Mouse (Mus musculus) embryonic fibroblast, embryonic 13.5 days (primary cell): ENCODE results near the gene Gm20388.

Experiments used
- CTCF ChIP-seq: IDR thresholded peaks from 2 replicates; pipeline ENCODE4 v1.5.1; 2011; ENCODE audit warnings: mild to moderate bottlenecking, control low read depth, low read length, moderate library complexity, borderline replicate concordance; ENCODE audit not compliant: insufficient read depth
- POLR2A ChIP-seq: IDR thresholded peaks from 2 replicates; pipeline ENCODE4 v1.6.1; 2011; ENCODE audit warnings: low read depth, mild to moderate bottlenecking, control low read depth, low read length, moderate library complexity

DNA sequence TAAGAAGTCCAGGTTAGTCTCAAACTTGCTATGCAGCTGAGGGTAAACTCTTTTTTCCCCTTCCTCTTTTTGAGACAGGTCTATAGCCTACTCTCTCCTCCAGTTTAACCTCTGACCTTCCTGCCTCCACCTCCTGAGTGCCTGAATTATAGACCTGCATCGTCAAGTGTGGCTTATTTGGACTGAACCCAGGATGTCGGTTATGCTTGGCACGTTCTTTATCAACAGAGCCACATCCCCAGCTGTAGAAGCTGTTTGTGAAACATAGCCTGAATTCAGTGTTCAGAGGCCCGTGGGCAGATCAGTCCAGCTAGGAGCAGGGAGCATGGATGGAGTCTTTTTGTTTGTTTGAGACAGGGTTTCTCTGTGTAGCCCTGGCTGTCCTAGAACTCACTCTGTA is 3541.5 kb downstream of the Gm20388 start:
- TF ChIP-seq CTCF (no peak), POLR2A (no peak)
